Mouse (Mus musculus) embryonic facial prominence, embryonic 13.5 days (tissue): ENCODE measurements at regions not wholly inside any gene's neighbourhood (a gene's known extent, or its start where the extent isn't known, plus 50 kb on each side); places are given as distances from the start of the nearest gene placed in this dataset.
"Not testable (repeated sequence)": the region's sequence is repeated elsewhere in the genome, so short reads cannot be mapped to it uniquely, and the experiment has no call there.

Source experiments
- ATAC-seq: fragments of 200-750 bp; cut with Nextera tagmentation; 2 replicates; pipeline ENCODE4 v1.8.0; 2017; ENCODE audit warnings: low read depth; ENCODE audit not compliant: insufficient number of reproducible peaks, insufficient read depth, low FRiP score, low TSS enrichment
- H3K27ac ChIP-seq: fragments of 300-500 bp; sonication (generic); 2 replicates; pipeline ENCODE4 v1.5.1; 2015; ENCODE audit warnings: moderate library complexity, mild to moderate bottlenecking, inconsistent platforms
- H3K27me3 ChIP-seq: fragments of 300-500 bp; sonication (generic); 2 replicates; pipeline ENCODE4 v1.6.1; 2015; ENCODE audit warnings: mild to moderate bottlenecking, inconsistent platforms
- H3K36me3 ChIP-seq: fragments of 300-500 bp; sonication (generic); 2 replicates; pipeline ENCODE4 v1.6.1; 2015; ENCODE audit warnings: mild to moderate bottlenecking, inconsistent platforms
- H3K4me1 ChIP-seq: fragments of 300-500 bp; sonication (generic); 2 replicates; pipeline ENCODE4 v1.6.1; 2015; ENCODE audit warnings: inconsistent platforms
- H3K4me2 ChIP-seq: fragments of 300-500 bp; sonication (generic); 2 replicates; pipeline ENCODE4 v1.6.1; 2015; ENCODE audit warnings: moderate library complexity, mild to moderate bottlenecking, inconsistent platforms
- H3K4me3 ChIP-seq: fragments of 300-500 bp; sonication (generic); 2 replicates; pipeline ENCODE4 v1.5.1; 2015; ENCODE audit warnings: mild to moderate bottlenecking, inconsistent platforms
- H3K9ac ChIP-seq: fragments of 300-500 bp; sonication (generic); 2 replicates; pipeline ENCODE4 v1.6.1; 2015; ENCODE audit warnings: mild to moderate bottlenecking, inconsistent platforms
- H3K9me3 ChIP-seq: fragments of 300-500 bp; sonication (generic); 2 replicates; pipeline ENCODE4 v1.6.1; 2016; ENCODE audit warnings: inconsistent platforms
- whole genome bisulfite sequencing: fragments of 180-500 bp; shearing (Covaris S2); methylation state at CpG from one replicate; pipeline ENCODE4 v1.1.7; 2015; ENCODE audit warnings: mixed read lengths; 5-methylcytosine and 5-hydroxymethylcytosine counted together

DNA sequence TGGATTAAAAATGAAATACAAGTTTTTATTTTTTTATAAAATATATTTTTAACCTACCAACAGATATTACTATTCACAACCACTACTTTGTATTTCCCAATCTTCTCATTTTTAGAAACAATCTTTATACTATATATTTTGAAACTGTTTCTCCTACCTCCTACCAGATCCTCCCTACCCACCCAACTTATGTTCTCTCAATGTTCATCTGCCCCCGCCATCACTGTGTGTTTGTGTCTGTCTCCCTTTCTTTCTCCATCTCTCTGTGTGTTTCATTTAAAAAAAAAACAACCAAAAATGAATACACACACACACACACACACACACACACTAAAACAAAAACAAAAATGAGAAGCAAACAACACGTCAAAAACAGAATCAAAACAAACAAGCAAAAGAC lies 118.5 kb downstream of the Pcdh18 start:
- no peak for ATAC-seq
- no peak overlapping the region for H3K4me3 ChIP-seq
- H3K27me3 ChIP-seq = no peaks in the 10 kb centered on the region
- no peak overlapping the region for H3K27ac ChIP-seq
- peaks cover 8% of the 10 kb centered on the region for H3K4me1 ChIP-seq
- 94% methylated on average over 2 of the region's 2 CpGs for WGBS
- no peaks in the 10 kb centered on the region for H3K9me3 ChIP-seq
- no peak overlapping the region for H3K4me2 ChIP-seq
- H3K36me3 ChIP-seq = no peaks in the 10 kb centered on the region
- no peak overlapping the region for H3K9ac ChIP-seq

DNA sequence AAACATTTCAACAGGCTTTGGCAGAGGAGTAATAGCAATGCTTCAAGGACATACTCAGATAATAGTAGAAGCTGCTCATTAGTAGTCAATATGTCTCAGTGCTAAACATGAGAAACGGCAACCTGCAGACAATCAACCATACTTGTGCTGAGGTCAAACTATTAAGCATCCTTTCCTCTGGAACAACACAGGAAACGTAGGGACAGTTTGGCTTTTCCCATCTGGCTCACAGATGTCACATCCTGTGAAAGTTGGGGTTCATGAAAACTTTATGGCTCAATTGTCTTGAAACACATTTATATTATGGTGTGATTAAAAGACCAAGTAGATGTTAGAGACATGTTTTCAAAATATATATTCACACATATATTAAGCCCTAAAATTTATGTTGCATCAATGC lies 120.4 kb downstream of the Pcdh18 start:
- ATAC-seq = no peak
- 23% methylated on average over 2 of the region's 2 CpGs for WGBS
- H3K9me3 ChIP-seq = no peaks in the 10 kb centered on the region

DNA sequence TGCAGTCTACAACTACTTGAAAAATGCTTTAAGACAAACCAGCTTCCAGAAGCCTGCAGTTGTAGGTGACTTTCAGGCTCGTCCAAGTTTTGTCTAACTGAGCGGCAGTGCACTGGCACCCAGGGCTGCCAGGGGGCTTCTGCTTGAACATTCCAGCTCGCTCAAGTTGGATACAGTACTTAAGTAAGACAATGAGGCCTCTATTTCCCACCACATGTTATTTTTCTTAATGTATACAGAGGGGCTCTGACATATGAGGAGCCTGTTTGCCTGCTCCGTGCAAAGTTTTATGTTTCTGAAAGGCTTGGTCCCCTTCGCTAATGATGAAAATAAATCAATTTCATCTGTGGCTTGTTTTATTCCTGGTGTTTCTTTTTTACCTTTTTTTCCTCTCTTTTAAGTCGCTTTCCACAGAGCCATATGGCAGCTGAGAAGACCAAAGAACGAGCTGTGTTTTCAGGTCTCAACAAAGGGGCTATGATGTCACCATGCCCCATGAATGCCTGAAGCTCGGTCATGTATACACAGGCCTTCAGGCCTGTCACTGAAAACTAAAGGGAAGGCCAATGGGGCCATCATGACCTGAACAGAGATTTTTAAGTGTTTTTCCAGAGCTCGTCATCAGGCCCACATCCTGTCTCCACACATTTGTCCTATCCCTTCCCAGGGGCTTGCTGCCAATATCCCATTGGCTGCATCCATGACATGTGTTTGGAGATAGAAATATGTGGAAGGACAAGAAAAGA lies 164.2 kb downstream of the Pcdh18 start:
- H3K9ac ChIP-seq = no peak overlapping the region
- H3K36me3 ChIP-seq = no peaks in the 10 kb centered on the region
- peak overlapping the region; percentile 14; the same call in 1 of the 2 replicates for H3K4me2 ChIP-seq
- peak overlapping the region; percentile 95 for H3K27ac ChIP-seq
- no peaks in the 10 kb centered on the region for H3K27me3 ChIP-seq
- ATAC-seq = peak; percentile 79
- WGBS = 19% methylated on average over 9 of the region's 9 CpGs
- no peak overlapping the region for H3K4me3 ChIP-seq
- no peaks in the 10 kb centered on the region for H3K9me3 ChIP-seq
- peaks cover 10% of the 10 kb centered on the region for H3K4me1 ChIP-seq

More for the DNA sequence above, 120.4 kb downstream of the Pcdh18 start:
- H3K4me2 ChIP-seq = no peak overlapping the region
- no peaks in the 10 kb centered on the region for H3K36me3 ChIP-seq
- H3K4me1 ChIP-seq = no peaks in the 10 kb centered on the region
- no peaks in the 10 kb centered on the region for H3K27me3 ChIP-seq
- H3K4me3 ChIP-seq = no peak overlapping the region
- H3K9ac ChIP-seq = no peak overlapping the region
- H3K27ac ChIP-seq = no peak overlapping the region

GRCm38 (mm10) chr3:49590234-49590633 lies 166.9 kb downstream of the Pcdh18 start:
- no peak overlapping the region for H3K27ac ChIP-seq
- H3K4me2 ChIP-seq = no peak overlapping the region
- no peak for ATAC-seq
- H3K27me3 ChIP-seq = no peaks in the 10 kb centered on the region
- H3K36me3 ChIP-seq = no peaks in the 10 kb centered on the region
- no peak overlapping the region for H3K4me3 ChIP-seq
- H3K9me3 ChIP-seq = no peaks in the 10 kb centered on the region
- 75% methylated on average over 2 of the region's 2 CpGs for WGBS
- H3K4me1 ChIP-seq = peaks cover 13% of the 10 kb centered on the region
- H3K9ac ChIP-seq = no peak overlapping the region

DNA sequence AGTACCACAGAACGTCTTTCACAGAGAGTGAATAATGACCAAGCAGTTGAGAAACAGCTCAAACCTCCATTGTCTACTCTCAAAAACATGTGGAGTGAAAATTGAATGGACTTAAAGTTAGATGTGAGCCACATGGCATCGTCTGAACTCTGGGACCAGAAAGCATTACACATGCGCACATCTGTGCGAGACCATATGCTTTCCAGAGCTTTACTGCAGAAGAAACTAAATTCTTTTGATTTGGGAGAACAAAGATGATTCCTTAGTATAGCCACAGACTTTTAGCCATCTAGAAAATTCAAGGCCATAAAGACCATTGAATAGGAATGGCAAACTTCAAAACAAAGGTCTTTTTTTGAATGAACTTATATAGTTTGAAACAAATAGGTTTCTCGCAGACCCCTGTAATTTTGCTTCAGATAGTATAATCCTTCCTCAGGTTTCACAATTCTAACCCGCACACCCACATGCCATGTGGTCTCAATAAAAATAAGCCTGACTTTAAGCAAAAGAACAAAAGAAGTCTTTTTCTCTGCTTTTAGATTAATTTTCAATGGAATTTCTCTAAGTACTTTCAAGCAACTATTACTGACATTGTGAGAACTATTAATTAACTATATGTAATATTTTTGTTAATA lies 170.5 kb downstream of the Pcdh18 start:
- WGBS = 22% methylated on average over 6 of the region's 6 CpGs
- Histone ChIP-seq H3K4me1 (0 out of 2 replicates have a peak, but pooled peaks cover 2% of the 10 kb centered on the region), H3K27ac (peak overlapping the region; percentile 72; the same call in 1 of the 2 replicates), H3K4me2 (no peak overlapping the region), H3K9me3 (no peaks in the 10 kb centered on the region), H3K27me3 (no peaks in the 10 kb centered on the region), H3K4me3 (no peak overlapping the region), H3K9ac (no peak overlapping the region), H3K36me3 (no peaks in the 10 kb centered on the region)
- ATAC-seq = 0 out of 2 replicates have a peak, but pooled peaks have one; percentile 67

DNA sequence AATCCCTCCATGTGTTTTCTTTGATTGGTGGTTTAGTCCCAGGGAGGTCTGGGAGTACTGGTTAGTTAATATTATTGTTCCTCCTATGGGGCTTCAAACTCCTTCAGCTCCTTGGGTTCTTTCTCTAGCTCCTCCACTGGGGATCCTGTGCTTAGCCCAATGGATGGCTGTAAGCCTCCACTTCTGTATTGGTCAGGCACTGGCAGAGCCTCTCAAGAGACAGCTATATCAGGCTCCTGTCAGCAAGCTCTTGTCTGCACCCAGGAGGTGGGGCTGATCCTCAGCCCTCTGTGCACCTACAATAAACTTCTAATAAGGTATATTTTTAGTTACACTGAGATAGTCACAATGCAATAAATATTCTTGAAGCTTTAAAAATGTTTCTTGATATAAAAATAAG lies 171.2 kb downstream of the Pcdh18 start:
- H3K4me1 ChIP-seq, H3K9ac ChIP-seq, ATAC-seq, H3K27me3 ChIP-seq, H3K36me3 ChIP-seq, H3K4me3 ChIP-seq, H3K9me3 ChIP-seq, H3K4me2 ChIP-seq: not testable (repeated sequence)
- H3K27ac ChIP-seq = peak overlapping the region; percentile 62; the same call in 1 of the 2 replicates

- no peaks in the 10 kb centered on the region for H3K9me3 ChIP-seq
- no peaks in the 10 kb centered on the region for H3K4me1 ChIP-seq
- no peak overlapping the region for H3K4me2 ChIP-seq
- no peaks in the 10 kb centered on the region for H3K36me3 ChIP-seq
- no peak overlapping the region for H3K9ac ChIP-seq
- no peaks in the 10 kb centered on the region for H3K27me3 ChIP-seq
- no peak overlapping the region for H3K27ac ChIP-seq
- no peak for ATAC-seq
- no peak overlapping the region for H3K4me3 ChIP-seq
- 84% methylated on average over 8 of the region's 8 CpGs for WGBS
These were observed 190.1 kb downstream of the Pcdh18 start for GRCm38 (mm10) chr3:49566769-49567729.

- H3K9me3 ChIP-seq = no peaks in the 10 kb centered on the region
- no peak overlapping the region for H3K4me3 ChIP-seq
- H3K27me3 ChIP-seq = no peaks in the 10 kb centered on the region
- no peak overlapping the region for H3K27ac ChIP-seq
- H3K36me3 ChIP-seq = no peaks in the 10 kb centered on the region
- H3K4me1 ChIP-seq = no peaks in the 10 kb centered on the region
- ATAC-seq = no peak
- no peak overlapping the region for H3K4me2 ChIP-seq
- H3K9ac ChIP-seq = no peak overlapping the region
These were observed 229.5 kb downstream of the Pcdh18 start for GRCm38 (mm10) chr3:49527642-49528041.

GRCm38 (mm10) chr3:49520088-49520487 lies 237.0 kb downstream of the Pcdh18 start:
- H3K9me3 ChIP-seq = no peaks in the 10 kb centered on the region
- no peak overlapping the region for H3K9ac ChIP-seq
- no peaks in the 10 kb centered on the region for H3K36me3 ChIP-seq
- H3K4me2 ChIP-seq = no peak overlapping the region
- no peak for ATAC-seq
- no peak overlapping the region for H3K4me3 ChIP-seq
- H3K27ac ChIP-seq = no peak overlapping the region
- no peaks in the 10 kb centered on the region for H3K27me3 ChIP-seq
- WGBS = 34% methylated on average over 2 of the region's 2 CpGs
- H3K4me1 ChIP-seq = no peaks in the 10 kb centered on the region

- Histone ChIP-seq H3K27me3 (no peaks in the 10 kb centered on the region), H3K27ac (no peak overlapping the region), H3K9me3 (no peaks in the 10 kb centered on the region), H3K9ac (no peak overlapping the region), H3K4me1 (no peaks in the 10 kb centered on the region), H3K4me3 (no peak overlapping the region), H3K36me3 (no peaks in the 10 kb centered on the region), H3K4me2 (no peak overlapping the region)
- 46% methylated on average over 6 of the region's 6 CpGs for WGBS
- ATAC-seq = no peak
These were observed 252.5 kb downstream of the Pcdh18 start for GRCm38 (mm10) chr3:49504581-49504980.

GRCm38 (mm10) chr3:49502351-49502750 lies 254.8 kb downstream of the Pcdh18 start:
- ATAC-seq = no peak
- Histone ChIP-seq H3K4me3 (no peak overlapping the region), H3K36me3 (no peaks in the 10 kb centered on the region), H3K4me1 (no peaks in the 10 kb centered on the region), H3K4me2 (no peak overlapping the region), H3K9me3 (no peaks in the 10 kb centered on the region), H3K27ac (no peak overlapping the region), H3K27me3 (no peaks in the 10 kb centered on the region), H3K9ac (no peak overlapping the region)
- WGBS = 34% methylated on average over 4 of the region's 4 CpGs
